Comparison of ENCODE assay signal across 14 mouse cellular contexts in genomic region chr1:18793639-18794038, GRCm38 (mm10).
DNase-seq lines count a peak whose midpoint lies in the region; ATAC-seq and TF ChIP-seq lines count a peak whose summit lies in the region.
"Had no signal": no experiment of that assay in that cellular context is flagged by ENCODE, and none has a peak within 500 bp of the region (broad histone marks: within the 10 kb centered on the region; RNA-seq: fewer than 3 reads in every experiment).

No protein-coding gene starts in this region.

- H3K27me3 ChIP-seq in hindbrain, embryonic 11.5 days (ENCODE audit: control insufficient read depth, insufficient read depth, low read length), result no peaks in the 10 kb centered on the region
- H3K27me3 ChIP-seq in hindbrain, embryonic 13.5 days, result no peaks in the 10 kb centered on the region
- H3K27me3 ChIP-seq in E14TG2a.4 (ENCODE audit: insufficient read depth, low read length), result no peaks in the 10 kb centered on the region
- H3K27me3 ChIP-seq: hindbrain, embryonic 15.5 days; limb, embryonic 15.5 days had no signal

- no peak overlapping the region for H3K4me3 ChIP-seq in hindbrain, embryonic 11.5 days (ENCODE audit: low read depth, low read length)
- H3K4me3 ChIP-seq in hindbrain, embryonic 13.5 days, result no peak overlapping the region
- H3K4me3 ChIP-seq in E14TG2a.4 (replicated peaks; ENCODE audit: low read length), result no peak overlapping the region
- H3K4me3 ChIP-seq: hindbrain, embryonic 15.5 days; limb, embryonic 15.5 days had no signal

- H3K9me3 ChIP-seq in hindbrain, embryonic 11.5 days (ENCODE audit: control insufficient read depth, low read length), result no peaks in the 10 kb centered on the region
- no peaks in the 10 kb centered on the region for H3K9me3 ChIP-seq in hindbrain, embryonic 13.5 days
- no peaks in the 10 kb centered on the region for H3K9me3 ChIP-seq in E14TG2a.4 (ENCODE audit: low read length)
- H3K9me3 ChIP-seq: hindbrain, embryonic 15.5 days; limb, embryonic 15.5 days had no signal

- no peak overlapping the region for H3K4me2 ChIP-seq in hindbrain, embryonic 11.5 days (replicated peaks; ENCODE audit: low read depth, low read length)
- H3K4me2 ChIP-seq in hindbrain, embryonic 13.5 days, result no peak overlapping the region
- H3K4me2 ChIP-seq: hindbrain, embryonic 15.5 days; limb, embryonic 15.5 days had no signal

- peak; percentile 11 for DNase-seq in hindbrain, embryonic 11.5 days (ENCODE audit: low spot score)
- DNase-seq in Muller cell, postnatal 12 days (ENCODE audit: inconsistent ontology term), result peak; percentile 3
- peak; percentile 10 for DNase-seq in retina, embryonic 14.5 days (ENCODE audit: low spot score)
- no peak for DNase-seq in cerebellum, adult 8-10 months
- DNase-seq in lung, postnatal 36 days, result no peak
- DNase-seq: cerebellum, postnatal 25 days; gastrocnemius, postnatal 14 days; kidney, adult 2 months; kidney, postnatal 36 days; lung, postnatal 14 days had no signal

- WGBS in hindbrain, embryonic 11.5 days, result 81% methylated on average over 1 of the region's 1 CpGs
- 52% methylated on average over 1 of the region's 1 CpGs for WGBS in hindbrain, embryonic 13.5 days

- H3K4me1 ChIP-seq in hindbrain, embryonic 11.5 days (replicated peaks; ENCODE audit: control insufficient read depth, insufficient read depth, low read length), result no peaks in the 10 kb centered on the region
- H3K4me1 ChIP-seq in hindbrain, embryonic 13.5 days (replicated peaks), result no peaks in the 10 kb centered on the region
- no peaks in the 10 kb centered on the region for H3K4me1 ChIP-seq in E14TG2a.4 (replicated peaks; ENCODE audit: low read depth, low read length)
- H3K4me1 ChIP-seq: hindbrain, embryonic 15.5 days; limb, embryonic 15.5 days had no signal

- no peaks in the 10 kb centered on the region for H3K36me3 ChIP-seq in hindbrain, embryonic 11.5 days (ENCODE audit: control insufficient read depth, insufficient read depth, low read length)
- no peaks in the 10 kb centered on the region for H3K36me3 ChIP-seq in hindbrain, embryonic 13.5 days
- H3K36me3 ChIP-seq in E14TG2a.4 (ENCODE audit: insufficient read depth, low read length), result no peaks in the 10 kb centered on the region
- H3K36me3 ChIP-seq: hindbrain, embryonic 15.5 days; limb, embryonic 15.5 days had no signal

- ATAC-seq in hindbrain, embryonic 11.5 days (ENCODE audit: low FRiP score), result no peak
- no peak for ATAC-seq in hindbrain, embryonic 13.5 days (ENCODE audit: low FRiP score)

- H3K9ac ChIP-seq in hindbrain, embryonic 11.5 days (ENCODE audit: low read depth, low read length), result no peak overlapping the region
- no peak overlapping the region for H3K9ac ChIP-seq in hindbrain, embryonic 13.5 days
- H3K9ac ChIP-seq: hindbrain, embryonic 15.5 days; limb, embryonic 15.5 days had no signal

- H3K27ac ChIP-seq in hindbrain, embryonic 11.5 days (ENCODE audit: low read depth, low read length), result no peak overlapping the region
- H3K27ac ChIP-seq in hindbrain, embryonic 13.5 days, result no peak overlapping the region
- H3K27ac ChIP-seq: hindbrain, embryonic 15.5 days; limb, embryonic 15.5 days had no signal

- TF ChIP-seq CTCF in E14TG2a.4 (conservative IDR thresholded peaks at IDR 0.05; ENCODE audit: low read length), result peak; percentile 29; the same call in 1 of the 2 replicates

Comparison
In these comparisons a context has a peak if more than half of its experiments do, and no peak if none do; other contexts are left out.
1. DNase-seq: peak in hindbrain, embryonic 11.5 days (single experiment), Muller cell, postnatal 12 days (single experiment) and retina, embryonic 14.5 days (single experiment); none in cerebellum, adult 8-10 months (single experiment) and lung, postnatal 36 days (single experiment).